12 mouse cellular contexts compared by ENCODE assay signal in the genomic region with DNA sequence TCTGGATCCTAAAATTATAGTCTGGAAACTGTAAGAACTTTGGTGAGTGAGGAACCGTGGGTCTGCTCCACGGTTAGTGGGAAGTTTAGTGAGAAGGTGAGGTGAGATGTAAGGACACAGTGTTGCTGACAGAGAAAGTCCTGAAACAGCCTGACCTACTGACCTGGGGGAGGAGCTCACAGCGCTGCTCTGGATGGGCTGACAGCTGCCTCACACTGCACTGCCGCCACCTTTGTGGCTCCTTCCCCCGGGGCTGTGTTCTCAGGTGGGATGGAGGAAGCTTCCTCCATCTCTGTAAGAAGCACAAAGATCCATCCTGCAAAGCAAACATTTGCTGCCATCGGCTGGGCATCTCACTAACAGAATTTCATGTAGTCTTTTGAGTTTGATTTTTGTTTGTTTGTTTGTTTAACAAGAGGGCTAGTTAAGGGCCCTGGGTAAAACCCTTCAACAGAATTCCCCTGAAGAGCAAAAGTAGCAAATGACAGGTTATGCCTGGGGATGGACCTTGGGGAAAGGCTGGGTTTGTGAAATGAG. TPM values are rescaled to one million over a fixed set of nuclear protein-coding genes. Genes with fewer than 3 reads are reported as not detected.
DNase-seq lines count a peak whose midpoint lies in the region; ATAC-seq and TF ChIP-seq lines count a peak whose summit lies in the region.
"Had no signal": no experiment of that assay in that cellular context is flagged by ENCODE, and none has a peak within 500 bp of the region (broad histone marks: within the 10 kb centered on the region; RNA-seq: fewer than 3 reads in every experiment).

No protein-coding gene starts in this region.

- TF ChIP-seq EP300 in lung, postnatal 0 days (IDR thresholded peaks at IDR 0.05), result no peak

- 12% methylated on average over 6 of the region's 6 CpGs for WGBS in heart, embryonic 12.5 days
- WGBS in lung, embryonic 14.5 days, result 9% methylated on average over 6 of the region's 6 CpGs
- 11% methylated on average over 6 of the region's 6 CpGs for WGBS in lung, postnatal 0 days
- 9% methylated on average over 6 of the region's 6 CpGs for WGBS in embryonic facial prominence, embryonic 13.5 days
- 24% methylated on average over 6 of the region's 6 CpGs for WGBS in midbrain, embryonic 16.5 days

- peaks cover 32% of the 10 kb centered on the region; the same call in 1 of the 2 replicates for H3K27me3 ChIP-seq in heart, embryonic 12.5 days (replicated peaks)
- no peaks in the 10 kb centered on the region for H3K27me3 ChIP-seq in lung, embryonic 14.5 days (ENCODE audit: insufficient read depth, low read length)
- H3K27me3 ChIP-seq in lung, postnatal 0 days (replicated peaks; ENCODE audit: insufficient read depth, low read length), result no peaks in the 10 kb centered on the region
- H3K27me3 ChIP-seq in embryonic facial prominence, embryonic 13.5 days, result no peaks in the 10 kb centered on the region
- H3K27me3 ChIP-seq in midbrain, embryonic 16.5 days (ENCODE audit: control insufficient read depth, insufficient read depth, low read depth, low read length), result no peaks in the 10 kb centered on the region

- no peak overlapping the region for H3K27ac ChIP-seq in heart, embryonic 12.5 days (ENCODE audit: poor library complexity, severe bottlenecking)
- no peak overlapping the region; the same call in 1 of the 2 replicates for H3K27ac ChIP-seq in lung, embryonic 14.5 days (ENCODE audit: low read depth)
- H3K27ac ChIP-seq in lung, postnatal 0 days (ENCODE audit: low read length), result no peak overlapping the region
- peak overlapping the region; percentile 81 for H3K27ac ChIP-seq in embryonic facial prominence, embryonic 13.5 days
- H3K27ac ChIP-seq in midbrain, embryonic 16.5 days (ENCODE audit: low read length), result no peak overlapping the region

- no peak overlapping the region for H3K9ac ChIP-seq in heart, embryonic 12.5 days
- H3K9ac ChIP-seq in lung, embryonic 14.5 days, result no peak overlapping the region; the same call in 1 of the 2 replicates
- H3K9ac ChIP-seq in lung, postnatal 0 days (replicated peaks; ENCODE audit: low read depth), result no peak overlapping the region
- peak overlapping the region; percentile 51; the same call in 1 of the 2 replicates for H3K9ac ChIP-seq in embryonic facial prominence, embryonic 13.5 days
- no peak overlapping the region for H3K9ac ChIP-seq in midbrain, embryonic 16.5 days (ENCODE audit: low read depth, low read length)

- peak overlapping the region; percentile 53 for H3K4me2 ChIP-seq in heart, embryonic 12.5 days
- H3K4me2 ChIP-seq in lung, embryonic 14.5 days, result peak overlapping the region; percentile 48
- no peak overlapping the region for H3K4me2 ChIP-seq in lung, postnatal 0 days (replicated peaks; ENCODE audit: low read depth, low read length)
- peak overlapping the region; percentile 55 for H3K4me2 ChIP-seq in embryonic facial prominence, embryonic 13.5 days
- H3K4me2 ChIP-seq in midbrain, embryonic 16.5 days (ENCODE audit: low read length), result peak overlapping the region; percentile 34; the same call in 1 of the 2 replicates

- no peaks in the 10 kb centered on the region for H3K36me3 ChIP-seq in heart, embryonic 12.5 days
- H3K36me3 ChIP-seq in lung, embryonic 14.5 days (ENCODE audit: insufficient read depth), result no peaks in the 10 kb centered on the region
- no peaks in the 10 kb centered on the region for H3K36me3 ChIP-seq in lung, postnatal 0 days (ENCODE audit: insufficient read depth, low read length)
- H3K36me3 ChIP-seq in embryonic facial prominence, embryonic 13.5 days, result no peaks in the 10 kb centered on the region
- no peaks in the 10 kb centered on the region for H3K36me3 ChIP-seq in midbrain, embryonic 16.5 days (ENCODE audit: control insufficient read depth, insufficient read depth, low read length)

- no peaks in the 10 kb centered on the region for H3K9me3 ChIP-seq in heart, embryonic 12.5 days (replicated peaks)
- no peaks in the 10 kb centered on the region for H3K9me3 ChIP-seq in lung, embryonic 14.5 days (ENCODE audit: low read depth, low read length)
- H3K9me3 ChIP-seq in lung, postnatal 0 days (ENCODE audit: low read length), result no peaks in the 10 kb centered on the region
- no peaks in the 10 kb centered on the region for H3K9me3 ChIP-seq in embryonic facial prominence, embryonic 13.5 days
- H3K9me3 ChIP-seq in midbrain, embryonic 16.5 days (replicated peaks; ENCODE audit: control insufficient read depth, low read length, poor library complexity, severe bottlenecking), result no peaks in the 10 kb centered on the region

- no peak for TF ChIP-seq CTCF in lung, embryonic 14.5 days (IDR thresholded peaks at IDR 0.05; ENCODE audit: low read depth)
- TF ChIP-seq CTCF in lung, postnatal 0 days (IDR thresholded peaks at IDR 0.05), result no peak

- DNase-seq in heart, adult 11 months, result no peak
- no peak for DNase-seq in lung, embryonic 14.5 days
- no peak for DNase-seq in lung, postnatal 0 days (ENCODE audit: low spot score)
- no peak for DNase-seq in frontal cortex, postnatal 25 days (ENCODE audit: low spot score in 2 of 2)
- DNase-seq: cerebellum, postnatal 25 days; thymus, postnatal 25 days had no signal

- no peak overlapping the region for H3K4me3 ChIP-seq in heart, embryonic 12.5 days
- H3K4me3 ChIP-seq in lung, embryonic 14.5 days (ENCODE audit: low read depth, low read length), result no peak overlapping the region
- H3K4me3 ChIP-seq in lung, postnatal 0 days (ENCODE audit: low read depth, low read length), result no peak overlapping the region
- H3K4me3 ChIP-seq in embryonic facial prominence, embryonic 13.5 days, result no peak overlapping the region
- H3K4me3 ChIP-seq in midbrain, embryonic 16.5 days (ENCODE audit: low read depth, low read length), result no peak overlapping the region

- ATAC-seq in heart, embryonic 12.5 days (ENCODE audit: insufficient number of reproducible peaks, low FRiP score), result no peak
- peak; percentile 22; the same call in 1 of the 2 replicates for ATAC-seq in lung, embryonic 14.5 days (ENCODE audit: insufficient read depth)
- no peak for ATAC-seq in lung, postnatal 0 days
- ATAC-seq in embryonic facial prominence, embryonic 13.5 days (ENCODE audit: insufficient number of reproducible peaks, insufficient read depth, low FRiP score, low TSS enrichment, low read depth), result no peak
- ATAC-seq in midbrain, embryonic 16.5 days, result no peak
- ATAC-seq in erythroblast, adult 5-6 weeks (replicated peaks; ENCODE audit: low FRiP score, poor library complexity, severe bottlenecking), result no peak
- ATAC-seq: CD4-positive, CD25-positive, alpha-beta regulatory T cell, adult 4 months had no signal

- 0 out of 2 replicates have a peak, but pooled peaks cover 3% of the 10 kb centered on the region for H3K4me1 ChIP-seq in heart, embryonic 12.5 days (replicated peaks)
- H3K4me1 ChIP-seq in lung, embryonic 14.5 days (ENCODE audit: insufficient read depth), result peaks cover 8% of the 10 kb centered on the region
- H3K4me1 ChIP-seq in lung, postnatal 0 days (ENCODE audit: insufficient read depth, low read depth, low read length), result no peaks in the 10 kb centered on the region
- H3K4me1 ChIP-seq in embryonic facial prominence, embryonic 13.5 days, result peaks cover 38% of the 10 kb centered on the region
- H3K4me1 ChIP-seq in midbrain, embryonic 16.5 days (ENCODE audit: control insufficient read depth, insufficient read depth, low read length), result peaks cover 3% of the 10 kb centered on the region; the same call in 1 of the 2 replicates

RNA-seq across cellular contexts. Expression of a gene that starts 58.8 kb away (rescaled TPM):
- polyA plus RNA-seq in heart, embryonic 12.5 days (2016; fragmentation: Nextera tagmentation; extraction: Ambion mirVana), result 4.6 and 4.7 TPM in 2 replicates
- 3.4 and 3.6 TPM in 2 replicates for polyA plus RNA-seq in lung, embryonic 14.5 days (2014; fragmentation: Nextera tagmentation; extraction: Ambion mirVana)
- polyA plus RNA-seq in lung, postnatal 0 days (2015; fragmentation: Nextera tagmentation; extraction: Ambion mirVana), result 1.3 and 2.2 TPM in 2 replicates
- polyA plus RNA-seq in embryonic facial prominence, embryonic 13.5 days (2015; fragmentation: Nextera tagmentation; extraction: Ambion mirVana), result 18.1 and 23.7 TPM in 2 replicates
- 37.3 and 41.4 TPM in 2 replicates for polyA plus RNA-seq in midbrain, embryonic 16.5 days (2015; fragmentation: Nextera tagmentation; extraction: Ambion mirVana)
- total RNA-seq in erythroblast, adult 5-6 weeks (2015; ENCODE audit: low replicate concordance), result not detected in 2 replicates
- not detected in 2 replicates for total RNA-seq in erythroblast, adult 5-6 weeks (2017; ENCODE audit: low replicate concordance)
- polyA plus RNA-seq: CD4-positive, CD25-positive, alpha-beta regulatory T cell, adult 4 months; liver, adult 2 months had no signal
